Mouse (Mus musculus) lung, postnatal 0 days (tissue): Measurements from ENCODE around the gene Mbnl2. TPM values are rescaled to one million over a fixed set of nuclear protein-coding genes. Genes with fewer than 3 reads are reported as not detected.

ENCODE experiments used
- ATAC-seq: fragments of 200-750 bp; cut with Nextera tagmentation; 2 replicates; pipeline ENCODE4 v1.8.0; 2017; ENCODE audit warnings: moderate library complexity
- DNase-seq: peaks from one replicate; pipeline ENCODE4 v3.0.0-alpha.2; 2016; ENCODE audit warnings: low spot score
- H3K27ac ChIP-seq: fragments of 300-500 bp; sonication (generic); 2 replicates; pipeline ENCODE4 v1.5.1; 2014; ENCODE audit warnings: antibody characterized with exemption, mild to moderate bottlenecking, low read length, mixed read lengths
- H3K27me3 ChIP-seq: fragments of 300-500 bp; sonication (generic); replicated peaks from 2 replicates; pipeline ENCODE4 v1.6.1; 2014; ENCODE audit warnings: low read length, mixed read lengths; ENCODE audit not compliant: insufficient read depth
- H3K36me3 ChIP-seq: fragments of 300-500 bp; sonication (generic); 2 replicates; pipeline ENCODE4 v1.6.1; 2014; ENCODE audit warnings: low read length, mixed read lengths; ENCODE audit not compliant: insufficient read depth
- H3K4me1 ChIP-seq: fragments of 300-500 bp; sonication (generic); 2 replicates; pipeline ENCODE4 v1.6.1; 2014; ENCODE audit warnings: antibody characterized with exemption, low read depth, low read length, mixed read lengths; ENCODE audit not compliant: insufficient read depth
- H3K4me2 ChIP-seq: fragments of 300-500 bp; sonication (generic); replicated peaks from 2 replicates; pipeline ENCODE4 v1.6.1; 2014; ENCODE audit warnings: low read depth, mild to moderate bottlenecking, low read length, moderate library complexity, mixed read lengths
- H3K4me3 ChIP-seq: fragments of 300-500 bp; sonication (generic); 2 replicates; pipeline ENCODE4 v1.5.1; 2014; ENCODE audit warnings: low read depth, low read length
- H3K9ac ChIP-seq: fragments of 300-500 bp; sonication (generic); replicated peaks from 2 replicates; pipeline ENCODE4 v1.6.1; 2014; ENCODE audit warnings: low read depth, mild to moderate bottlenecking
- H3K9me3 ChIP-seq: fragments of 300-500 bp; sonication (generic); 2 replicates; pipeline ENCODE4 v1.6.1; 2016; ENCODE audit warnings: low read length, mixed read lengths
- CTCF ChIP-seq: IDR thresholded peaks from 2 replicates; pipeline ENCODE4 v1.5.1; 2016; ENCODE audit warnings: antibody characterized with exemption, mild to moderate bottlenecking
- EP300 ChIP-seq: IDR thresholded peaks from 2 replicates; pipeline ENCODE4 v1.6.1; 2016; ENCODE audit warnings: antibody characterized with exemption, mild to moderate bottlenecking, control low read depth
- WGBS: fragments of 180-500 bp; shearing (Covaris S2); extraction: QIAGEN DNeasy Blood & Tissue Kit; methylation state at CpG from one replicate; pipeline ENCODE4 v1.1.7; 2014; 5-methylcytosine and 5-hydroxymethylcytosine counted together
- polyA plus RNA-seq: library from polyadenylated mRNA; unstranded; fragments of >200 nt; fragmentation: Nextera tagmentation; extraction: Ambion mirVana; gene quantifications from 2 replicates; pipeline ENCODE4 v1.2.1, GENCODE M21; 2015

Mbnl2 gene
- polyA plus RNA-seq, 1 experiment from 2014 or later = 171 TPM

DNA sequence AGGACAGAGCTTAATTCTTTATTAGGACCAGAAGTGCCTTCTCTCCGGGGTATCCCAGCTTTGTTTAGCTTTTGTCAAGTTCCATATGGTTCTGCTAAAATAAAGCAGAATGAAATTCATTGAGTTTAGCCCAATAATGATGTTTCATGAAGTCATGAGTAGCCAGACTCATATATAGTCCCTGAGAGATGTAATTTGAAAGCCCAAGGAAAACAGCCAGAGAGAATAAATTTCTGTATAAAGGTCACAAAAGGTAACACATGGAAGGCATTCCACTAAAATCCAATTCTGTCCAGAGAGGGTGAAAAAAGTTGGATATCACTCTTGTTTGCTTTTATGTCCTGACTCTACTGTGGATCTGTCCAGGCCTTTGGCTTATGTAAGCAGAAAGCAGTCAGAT, 159.4 kb downstream of the Mbnl2 start:
- no peak overlapping the region for H3K4me3 ChIP-seq
- no peak overlapping the region for H3K9ac ChIP-seq
- DNase-seq (no peak), ATAC-seq (no peak)
- no peaks in the 10 kb centered on the region; the same call in 1 of the 2 replicates for H3K36me3 ChIP-seq
- no peak overlapping the region for H3K27ac ChIP-seq
- 80% methylated on average over 1 of the region's 1 CpGs for WGBS
- no peak overlapping the region for H3K4me2 ChIP-seq
- H3K4me1 ChIP-seq = no peaks in the 10 kb centered on the region
- no peaks in the 10 kb centered on the region for H3K9me3 ChIP-seq
- H3K27me3 ChIP-seq = no peaks in the 10 kb centered on the region
- TF ChIP-seq EP300 (no peak), CTCF (no peak)

DNA sequence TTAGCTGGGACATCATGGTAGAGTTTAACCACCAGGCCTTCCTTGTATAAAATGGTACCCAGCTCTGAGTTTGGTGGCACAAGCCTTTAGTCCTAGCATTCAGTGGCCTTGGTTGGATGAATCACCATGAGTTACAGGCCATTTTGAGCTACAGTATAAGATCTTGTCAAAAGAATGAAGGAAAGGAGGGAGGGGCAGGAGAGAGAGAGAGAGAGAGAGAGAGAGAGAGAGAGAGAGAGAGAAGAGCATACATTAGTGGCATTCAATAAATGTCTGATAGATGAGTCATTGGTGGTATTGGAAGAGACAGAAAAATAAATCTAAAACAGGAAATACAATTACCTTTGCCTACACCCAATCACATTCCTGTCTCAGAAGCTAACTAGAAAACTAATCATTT, 165.2 kb downstream of the Mbnl2 start:
- no peak overlapping the region for H3K27ac ChIP-seq
- TF ChIP-seq EP300 (no peak), CTCF (no peak)
- no peak for ATAC-seq

DNA sequence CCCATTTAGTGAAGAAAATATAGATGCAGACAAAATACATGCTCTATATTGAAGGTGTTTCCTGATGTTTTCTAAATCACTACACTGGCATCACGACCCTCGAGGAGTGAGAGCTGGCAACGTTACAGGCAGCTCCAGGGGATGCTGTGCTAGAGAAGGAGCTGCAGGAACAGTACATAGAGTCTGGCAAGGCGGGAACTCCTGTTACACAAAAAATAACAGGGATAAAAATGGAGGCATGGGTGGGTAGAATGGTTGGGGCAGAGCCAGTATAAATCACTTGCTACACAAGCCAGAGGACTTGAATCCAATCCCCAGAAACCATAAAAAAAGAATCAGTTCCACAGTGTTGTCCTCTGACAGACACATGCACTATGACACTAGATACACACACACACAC, 165.8 kb downstream of the Mbnl2 start:
- no peak overlapping the region for H3K4me3 ChIP-seq
- DNase-seq (no peak), ATAC-seq (no peak)
- H3K4me1 ChIP-seq = no peaks in the 10 kb centered on the region
- H3K27ac ChIP-seq = no peak overlapping the region
- H3K4me2 ChIP-seq = no peak overlapping the region
- no peaks in the 10 kb centered on the region for H3K27me3 ChIP-seq
- TF ChIP-seq CTCF (no peak), EP300 (no peak)
- H3K9ac ChIP-seq = no peak overlapping the region
- no peaks in the 10 kb centered on the region for H3K9me3 ChIP-seq
- no peaks in the 10 kb centered on the region for H3K36me3 ChIP-seq
- 61% methylated on average over 4 of the region's 4 CpGs for WGBS

More for the DNA sequence above, 165.2 kb downstream of the Mbnl2 start:
- H3K4me3 ChIP-seq = no peak overlapping the region
- no peak for DNase-seq
- no peaks in the 10 kb centered on the region; the same call in 1 of the 2 replicates for H3K36me3 ChIP-seq
- no peaks in the 10 kb centered on the region for H3K9me3 ChIP-seq
- H3K4me2 ChIP-seq = no peak overlapping the region
- no peak overlapping the region for H3K9ac ChIP-seq
- H3K27me3 ChIP-seq = no peaks in the 10 kb centered on the region
- H3K4me1 ChIP-seq = no peaks in the 10 kb centered on the region

DNA sequence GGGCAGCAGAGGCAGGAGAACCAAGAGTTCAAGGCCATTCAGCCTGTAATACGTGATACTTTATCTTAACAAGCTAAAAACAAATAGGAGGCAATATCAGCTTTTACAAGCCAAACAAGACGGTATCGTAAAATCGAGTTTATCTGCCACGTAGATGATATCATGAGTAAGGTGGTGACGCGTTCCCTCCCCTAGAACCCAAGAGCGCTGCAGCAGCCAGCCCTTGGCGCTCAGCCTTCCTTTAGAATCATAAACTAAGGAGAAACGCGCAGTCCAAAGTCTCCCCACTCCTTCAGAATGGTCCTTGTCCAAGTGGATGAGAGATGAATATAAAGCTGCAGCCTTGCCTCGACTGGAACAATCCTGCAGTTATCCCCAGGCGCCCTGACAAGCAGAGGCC, 166.4 kb downstream of the Mbnl2 start:
- Histone ChIP-seq H3K4me2 (no peak overlapping the region), H3K9ac (no peak overlapping the region), H3K27ac (no peak overlapping the region), H3K4me1 (no peaks in the 10 kb centered on the region), H3K27me3 (no peaks in the 10 kb centered on the region), H3K4me3 (no peak overlapping the region), H3K36me3 (no peaks in the 10 kb centered on the region), H3K9me3 (no peaks in the 10 kb centered on the region)
- WGBS = 81% methylated on average over 13 of the region's 13 CpGs
- TF ChIP-seq EP300 = no peak
- TF ChIP-seq CTCF = no peak
- DNase-seq (no peak), ATAC-seq (no peak)

DNA sequence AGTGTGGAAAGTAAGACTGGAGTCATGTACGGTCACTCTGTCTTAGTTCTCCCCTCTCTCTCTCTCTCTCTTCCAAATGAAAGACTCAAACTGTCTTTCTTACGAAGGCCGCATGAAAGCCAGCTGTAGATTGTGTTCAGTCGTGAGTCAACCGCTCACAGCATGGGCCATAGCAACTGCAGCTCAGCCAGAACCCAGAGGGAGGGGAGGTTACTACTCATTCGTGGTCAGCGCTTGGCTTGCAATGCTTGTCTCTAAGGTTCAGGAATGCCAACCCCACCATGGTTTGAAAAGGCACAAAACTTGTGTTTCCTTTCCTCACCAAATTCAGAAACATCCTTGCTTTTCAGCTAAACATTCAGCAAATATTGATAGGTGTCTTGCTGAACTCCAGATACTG, 178.8 kb downstream of the Mbnl2 start:
- Histone ChIP-seq H3K9ac (no peak overlapping the region), H3K27ac (no peak overlapping the region), H3K36me3 (no peaks in the 10 kb centered on the region), H3K9me3 (no peaks in the 10 kb centered on the region), H3K4me2 (no peak overlapping the region), H3K4me1 (no peaks in the 10 kb centered on the region), H3K4me3 (no peak overlapping the region), H3K27me3 (no peaks in the 10 kb centered on the region)
- WGBS = 92% methylated on average over 7 of the region's 7 CpGs
- ATAC-seq (no peak), DNase-seq (no peak)
- TF ChIP-seq CTCF (no peak), EP300 (no peak)

DNA sequence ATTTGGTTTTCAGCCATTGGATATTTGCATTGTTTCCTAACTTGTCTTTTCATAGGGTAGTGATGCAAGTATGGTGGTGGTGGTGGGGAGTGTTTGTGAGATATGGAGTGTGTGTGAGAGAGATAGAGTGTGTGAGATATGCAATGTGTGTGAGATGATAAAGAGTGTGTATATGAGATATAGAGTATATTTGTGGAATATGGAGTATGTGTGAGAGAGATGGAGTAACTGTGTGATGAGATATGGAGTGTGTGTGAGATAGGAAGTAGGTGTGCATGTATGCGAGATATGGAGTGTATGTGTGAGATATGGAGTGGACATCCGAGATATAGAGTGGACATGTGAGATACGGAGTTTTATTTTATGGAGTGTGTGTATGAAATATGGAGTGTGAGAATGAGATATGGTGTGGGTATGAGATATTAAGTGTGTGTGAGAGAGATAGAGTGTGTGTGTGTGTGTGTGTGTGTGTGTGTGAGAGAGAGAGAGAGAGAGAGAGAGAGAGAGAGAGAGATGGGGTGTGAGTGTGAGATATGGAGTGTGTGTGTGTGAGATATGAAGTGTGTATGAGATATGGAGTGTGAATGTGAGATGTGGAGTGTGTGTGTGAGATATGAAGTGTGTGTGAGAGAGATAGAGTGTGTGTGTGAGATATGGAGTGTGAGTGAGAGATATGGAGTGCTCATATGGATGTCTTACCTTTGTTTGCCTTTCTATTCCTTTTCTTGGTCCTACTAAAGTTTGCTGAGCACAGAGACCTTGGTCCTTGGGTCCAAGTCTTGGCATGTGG, 188.7 kb downstream of the Mbnl2 start:
- ATAC-seq (no peak), DNase-seq (no peak)
- 53% methylated on average over 3 of the region's 3 CpGs for WGBS
- Histone ChIP-seq H3K4me3 (no peak overlapping the region), H3K27me3 (no peaks in the 10 kb centered on the region), H3K9me3 (no peaks in the 10 kb centered on the region), H3K36me3 (no peaks in the 10 kb centered on the region), H3K4me1 (no peaks in the 10 kb centered on the region), H3K27ac (no peak overlapping the region), H3K4me2 (no peak overlapping the region), H3K9ac (no peak overlapping the region)
- no peak for TF ChIP-seq EP300

DNA sequence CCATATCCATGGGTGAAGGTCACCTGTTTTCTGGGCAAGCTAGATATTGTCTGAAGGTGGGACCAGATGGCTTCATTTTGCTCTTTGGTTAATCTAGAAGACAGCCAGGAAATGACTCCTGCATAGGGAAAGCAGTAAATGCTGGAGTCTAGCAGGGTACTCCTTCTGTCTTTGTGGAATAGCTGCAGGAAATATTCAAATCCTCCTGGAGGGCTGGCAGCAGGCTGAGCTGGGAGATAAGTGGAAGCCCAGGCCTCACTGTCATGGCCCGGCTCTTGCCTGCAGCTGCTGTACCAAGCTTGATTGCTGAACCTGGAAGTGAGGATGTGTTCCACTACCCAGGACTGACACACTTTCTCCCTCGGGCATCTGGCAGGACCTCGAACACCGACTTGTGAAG, 191.3 kb downstream of the Mbnl2 start:
- Histone ChIP-seq H3K4me2 (no peak overlapping the region), H3K27ac (no peak overlapping the region), H3K36me3 (no peaks in the 10 kb centered on the region), H3K9ac (no peak overlapping the region), H3K9me3 (no peaks in the 10 kb centered on the region), H3K4me1 (no peaks in the 10 kb centered on the region), H3K4me3 (no peak overlapping the region), H3K27me3 (no peaks in the 10 kb centered on the region)
- TF ChIP-seq CTCF = no peak
- TF ChIP-seq EP300 = no peak
- 86% methylated on average over 4 of the region's 4 CpGs for WGBS
- no peak for DNase-seq
- ATAC-seq = no peak
